ENCODE assay signal across 20 mouse cellular contexts in genomic region chr11:46321559-46321958, GRCm38 (mm10).
"Had no signal": no experiment of that assay in that cellular context is flagged by ENCODE, and none has a peak within 500 bp of the region (broad histone marks: within the 10 kb centered on the region; RNA-seq: fewer than 3 reads in every experiment).

No protein-coding gene starts in this region.

- DNase-seq: lung, adult 2 months; lung, postnatal 14 days; lung, postnatal 36 days; retina, postnatal 1 day; right cerebral cortex, adult 18-20 months; right cerebral cortex, postnatal 25 days; right cerebral cortex, postnatal 4 days; spleen, adult 18-20 months; thymus, adult 18-20 months; thymus, postnatal 14 days; thymus, postnatal 36 days had no signal

- H3K4me1 ChIP-seq: lung, embryonic 15.5 days; midbrain, embryonic 13.5 days; midbrain, embryonic 15.5 days; neural tube, embryonic 13.5 days; neural tube, embryonic 15.5 days had no signal

- H3K27me3 ChIP-seq: lung, embryonic 15.5 days; midbrain, embryonic 13.5 days; midbrain, embryonic 15.5 days; neural tube, embryonic 13.5 days; neural tube, embryonic 15.5 days had no signal

- H3K9ac ChIP-seq: lung, embryonic 15.5 days; midbrain, embryonic 13.5 days; midbrain, embryonic 15.5 days; neural tube, embryonic 13.5 days; neural tube, embryonic 15.5 days had no signal

- H3K4me3 ChIP-seq: lung, embryonic 15.5 days; megakaryocyte, embryonic 14.5 days; midbrain, embryonic 13.5 days; midbrain, embryonic 15.5 days; neural tube, embryonic 13.5 days; neural tube, embryonic 15.5 days had no signal

- H3K36me3 ChIP-seq: lung, embryonic 15.5 days; midbrain, embryonic 13.5 days; midbrain, embryonic 15.5 days; neural tube, embryonic 13.5 days; neural tube, embryonic 15.5 days had no signal

- H3K9me3 ChIP-seq: lung, embryonic 15.5 days; megakaryocyte, embryonic 14.5 days; midbrain, embryonic 13.5 days; midbrain, embryonic 15.5 days; neural tube, embryonic 13.5 days; neural tube, embryonic 15.5 days had no signal

- H3K4me2 ChIP-seq: lung, embryonic 15.5 days; midbrain, embryonic 11.5 days; midbrain, embryonic 13.5 days; midbrain, embryonic 15.5 days; neural tube, embryonic 13.5 days; neural tube, embryonic 15.5 days had no signal

- ATAC-seq: lung, postnatal 0 days; midbrain, embryonic 13.5 days; midbrain, embryonic 15.5 days had no signal

- H3K27ac ChIP-seq: lung, embryonic 15.5 days; macrophage; midbrain, embryonic 13.5 days; midbrain, embryonic 15.5 days; neural tube, embryonic 13.5 days; neural tube, embryonic 15.5 days had no signal
